Mouse (Mus musculus) intestine, embryonic 16.5 days (tissue): ENCODE results near the gene Socs2. TPM values are rescaled to one million over a fixed set of nuclear protein-coding genes. Genes with fewer than 3 reads are reported as not detected.

Experiments used
- ATAC-seq: fragments of 200-750 bp; cut with Nextera tagmentation; 2 replicates; pipeline ENCODE4 v1.8.0; 2017; ENCODE audit warnings: moderate TSS enrichment, moderate library complexity
- H3K27ac ChIP-seq: fragments of 300-500 bp; sonication (generic); 2 replicates; pipeline ENCODE4 v1.5.1; 2014; ENCODE audit warnings: mild to moderate bottlenecking, low read length
- H3K27me3 ChIP-seq: fragments of 300-500 bp; sonication (generic); replicated peaks from 2 replicates; pipeline ENCODE4 v1.6.1; 2014; ENCODE audit warnings: low read length, control low read depth, mixed read lengths; ENCODE audit not compliant: control insufficient read depth, insufficient read depth
- H3K36me3 ChIP-seq: fragments of 300-500 bp; sonication (generic); 2 replicates; pipeline ENCODE4 v1.6.1; 2014; ENCODE audit warnings: low read length, control low read depth; ENCODE audit not compliant: control insufficient read depth, insufficient read depth
- H3K4me1 ChIP-seq: fragments of 300-500 bp; sonication (generic); 2 replicates; pipeline ENCODE4 v1.6.1; 2014; ENCODE audit warnings: low read length, control low read depth, mixed read lengths; ENCODE audit not compliant: control insufficient read depth, insufficient read depth
- H3K4me2 ChIP-seq: fragments of 300-500 bp; sonication (generic); 2 replicates; pipeline ENCODE4 v1.6.1; 2014; ENCODE audit warnings: low read depth, low read length, control low read depth
- H3K4me3 ChIP-seq: fragments of 300-500 bp; sonication (generic); 2 replicates; pipeline ENCODE4 v1.5.1; 2014; ENCODE audit warnings: mild to moderate bottlenecking, low read length
- H3K9ac ChIP-seq: fragments of 300-500 bp; sonication (generic); 2 replicates; pipeline ENCODE4 v1.6.1; 2014; ENCODE audit warnings: low read depth, low read length
- H3K9me3 ChIP-seq: fragments of 300-500 bp; sonication (generic); 2 replicates; pipeline ENCODE4 v1.6.1; 2016; ENCODE audit warnings: low read length, control low read depth; ENCODE audit not compliant: control insufficient read depth
- WGBS: fragments of 180-500 bp; shearing (Covaris S2); extraction: QIAGEN DNeasy Blood & Tissue Kit; methylation state at CpG from one replicate; pipeline ENCODE4 v1.1.7; 2014; 5-methylcytosine and 5-hydroxymethylcytosine counted together
- polyA plus RNA-seq: library from polyadenylated mRNA; unstranded; fragments of >200 nt; fragmentation: Nextera tagmentation; extraction: Ambion mirVana; gene quantifications from 2 replicates; pipeline ENCODE4 v1.2.1, GENCODE M21; 2015

Gene Socs2
- polyA plus RNA-seq, 1 experiment from 2014 or later = 77.5 TPM

DNA sequence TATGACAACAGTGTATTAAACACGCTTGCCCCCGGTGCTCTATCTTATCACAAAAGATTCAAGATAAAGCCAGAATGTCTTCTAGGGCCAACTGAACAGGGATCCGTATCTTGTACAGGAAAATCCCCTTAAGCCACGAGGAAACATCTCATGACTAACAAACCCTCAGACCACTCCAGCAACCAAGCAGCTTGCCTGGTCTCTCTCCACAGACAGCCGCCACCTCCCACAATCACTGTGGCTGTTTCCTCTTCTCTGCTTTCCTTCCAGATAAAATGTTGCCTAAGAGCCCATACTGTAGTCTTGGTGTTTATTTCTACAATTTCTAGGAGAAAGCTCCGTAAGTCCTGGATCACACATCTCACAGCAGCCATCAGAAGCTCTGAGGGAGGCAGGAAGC lies 32.1 kb upstream of the Socs2 start:
- no peak for ATAC-seq
- no peaks in the 10 kb centered on the region for H3K36me3 ChIP-seq
- H3K4me2 ChIP-seq = no peak overlapping the region
- 65% methylated on average over 6 of the region's 6 CpGs for WGBS
- no peaks in the 10 kb centered on the region for H3K9me3 ChIP-seq
- H3K9ac ChIP-seq = no peak overlapping the region
- H3K4me1 ChIP-seq = no peaks in the 10 kb centered on the region
- no peaks in the 10 kb centered on the region for H3K27me3 ChIP-seq
- no peak overlapping the region for H3K4me3 ChIP-seq
- H3K27ac ChIP-seq = no peak overlapping the region

DNA sequence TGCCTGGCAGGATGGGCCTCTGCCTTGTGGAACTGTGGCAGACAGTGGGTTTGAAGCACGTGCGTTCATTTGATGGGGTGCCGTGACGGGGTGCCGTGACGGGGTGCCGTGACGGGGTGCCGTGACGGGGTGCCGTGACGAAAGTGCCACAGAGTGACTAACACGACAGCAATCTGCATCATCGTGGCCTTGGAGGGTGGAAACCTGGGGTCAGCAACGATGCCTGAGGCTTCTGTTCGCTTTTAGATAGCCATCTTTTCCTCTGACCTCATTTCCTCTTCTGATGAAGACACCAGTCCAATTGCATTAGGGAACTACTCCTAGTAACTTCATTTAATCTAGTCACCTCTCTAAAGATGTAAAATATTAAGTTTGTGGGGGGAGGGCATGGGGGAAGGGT lies 31.0 kb upstream of the Socs2 start:
- 95% methylated on average over 16 of the region's 16 CpGs for WGBS
- H3K4me1 ChIP-seq = no peaks in the 10 kb centered on the region
- H3K27me3 ChIP-seq = no peaks in the 10 kb centered on the region
- no peaks in the 10 kb centered on the region for H3K36me3 ChIP-seq
- no peak overlapping the region for H3K27ac ChIP-seq
- ATAC-seq = no peak
- no peaks in the 10 kb centered on the region for H3K9me3 ChIP-seq
- H3K4me3 ChIP-seq = no peak overlapping the region
- H3K9ac ChIP-seq = no peak overlapping the region
- no peak overlapping the region for H3K4me2 ChIP-seq

DNA sequence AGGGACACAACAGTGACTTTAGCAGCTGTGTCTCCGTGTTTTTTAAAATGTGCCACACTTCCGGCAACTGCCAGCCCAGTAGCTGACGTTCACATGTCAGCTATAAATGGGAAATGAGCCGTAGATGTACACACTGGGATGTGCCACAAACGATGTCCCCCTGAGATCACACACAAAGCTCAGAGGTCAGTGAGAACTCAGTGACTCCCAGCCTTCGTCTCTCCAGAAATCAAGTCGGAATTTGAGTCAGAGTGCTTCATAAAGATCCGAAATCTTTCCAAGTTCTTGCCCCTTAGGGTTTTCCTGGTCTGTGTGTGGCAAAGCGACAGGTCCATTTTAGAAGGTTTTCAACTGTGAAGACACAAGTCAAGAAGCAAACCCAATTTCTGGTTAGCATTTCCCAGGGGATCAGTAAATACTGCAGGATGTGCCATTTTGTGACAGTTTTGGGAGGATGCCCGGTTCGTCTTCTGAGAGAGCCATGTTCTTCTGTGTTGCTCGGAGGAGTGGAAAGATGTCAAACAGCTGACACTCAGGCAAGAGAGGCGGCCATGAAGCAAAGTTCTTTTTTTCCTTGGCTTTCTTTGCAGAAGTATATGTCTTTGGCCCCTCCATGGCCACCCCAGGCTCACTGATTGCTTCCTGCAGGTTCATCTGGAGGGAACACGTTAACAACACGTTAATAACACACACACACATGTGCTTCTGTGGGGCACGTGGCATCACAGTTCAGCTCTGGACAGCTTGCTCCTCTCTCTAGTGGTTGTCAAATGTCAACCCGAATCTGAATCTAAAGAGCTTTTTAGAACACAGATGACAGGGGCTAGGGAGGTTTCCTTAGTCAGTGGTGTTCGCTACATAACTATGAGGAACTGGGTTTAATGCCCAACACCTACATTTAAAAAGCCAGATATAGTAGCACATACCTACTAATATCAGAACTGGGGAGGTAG lies 28.4 kb upstream of the Socs2 start:
- Histone ChIP-seq H3K36me3 (no peaks in the 10 kb centered on the region), H3K27me3 (no peaks in the 10 kb centered on the region), H3K4me1 (no peaks in the 10 kb centered on the region), H3K4me3 (no peak overlapping the region), H3K27ac (no peak overlapping the region), H3K9ac (no peak overlapping the region), H3K4me2 (no peak overlapping the region), H3K9me3 (no peaks in the 10 kb centered on the region)
- no peak for ATAC-seq
- 76% methylated on average over 18 of the region's 18 CpGs for whole genome bisulfite sequencing

GRCm38 (mm10) chr10:95442334-95442733 lies 25.4 kb upstream of the Socs2 start:
- WGBS = 73% methylated on average over 4 of the region's 4 CpGs
- H3K9me3 ChIP-seq = no peaks in the 10 kb centered on the region
- H3K4me3 ChIP-seq = no peak overlapping the region
- no peaks in the 10 kb centered on the region for H3K4me1 ChIP-seq
- H3K27me3 ChIP-seq = no peaks in the 10 kb centered on the region
- no peak overlapping the region for H3K27ac ChIP-seq
- H3K36me3 ChIP-seq = no peaks in the 10 kb centered on the region
- no peak for ATAC-seq
- no peak overlapping the region for H3K9ac ChIP-seq
- no peak overlapping the region for H3K4me2 ChIP-seq

- H3K9ac ChIP-seq = no peak overlapping the region
- H3K9me3 ChIP-seq = no peaks in the 10 kb centered on the region
- no peak overlapping the region for H3K4me3 ChIP-seq
- no peaks in the 10 kb centered on the region for H3K4me1 ChIP-seq
- no peaks in the 10 kb centered on the region for H3K27me3 ChIP-seq
- H3K36me3 ChIP-seq = no peaks in the 10 kb centered on the region
- no peak for ATAC-seq
- no peak overlapping the region for H3K4me2 ChIP-seq
- 55% methylated on average over 2 of the region's 2 CpGs for WGBS
- no peak overlapping the region for H3K27ac ChIP-seq
Measured at GRCm38 (mm10) chr10:95440566-95440965, 23.6 kb upstream of the Socs2 start.

- Histone ChIP-seq H3K36me3 (no peaks in the 10 kb centered on the region), H3K9ac (no peak overlapping the region), H3K4me2 (no peak overlapping the region), H3K9me3 (no peaks in the 10 kb centered on the region), H3K4me3 (no peak overlapping the region), H3K4me1 (no peaks in the 10 kb centered on the region), H3K27me3 (no peaks in the 10 kb centered on the region), H3K27ac (no peak overlapping the region)
- ATAC-seq = no peak
- 86% methylated on average over 10 of the region's 10 CpGs for WGBS
Measured at GRCm38 (mm10) chr10:95439718-95440339, 22.8 kb upstream of the Socs2 start.

GRCm38 (mm10) chr10:95438941-95439340 lies 22.0 kb upstream of the Socs2 start:
- H3K4me3 ChIP-seq = no peak overlapping the region
- no peaks in the 10 kb centered on the region for H3K9me3 ChIP-seq
- 32% methylated on average over 11 of the region's 11 CpGs for WGBS
- H3K27me3 ChIP-seq = no peaks in the 10 kb centered on the region
- no peak overlapping the region for H3K9ac ChIP-seq
- H3K36me3 ChIP-seq = no peaks in the 10 kb centered on the region
- H3K27ac ChIP-seq = no peak overlapping the region
- ATAC-seq = no peak
- no peaks in the 10 kb centered on the region for H3K4me1 ChIP-seq
- no peak overlapping the region for H3K4me2 ChIP-seq

DNA sequence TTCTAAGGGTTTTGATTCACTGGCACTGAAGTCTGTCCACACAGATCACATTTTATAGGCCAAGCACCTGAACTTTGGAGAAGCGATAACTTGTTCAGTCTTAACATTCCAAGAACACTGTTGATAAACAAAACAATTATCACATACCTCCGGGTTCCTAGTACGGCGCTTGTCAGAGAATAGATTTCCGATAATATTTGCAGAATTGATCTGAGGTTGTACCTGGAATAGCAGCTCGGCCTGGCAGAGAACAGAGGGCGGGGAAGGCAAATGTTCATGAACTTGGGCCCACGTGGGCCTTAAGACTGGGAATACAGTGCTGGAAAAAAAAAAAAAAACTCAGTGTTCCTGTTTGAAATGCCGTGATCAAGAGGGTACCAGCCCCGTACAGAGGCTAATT lies 13.3 kb upstream of the Socs2 start:
- no peak overlapping the region for H3K4me2 ChIP-seq
- H3K4me3 ChIP-seq = no peak overlapping the region
- no peaks in the 10 kb centered on the region for H3K27me3 ChIP-seq
- no peak overlapping the region for H3K9ac ChIP-seq
- no peaks in the 10 kb centered on the region for H3K4me1 ChIP-seq
- H3K27ac ChIP-seq = no peak overlapping the region
- WGBS = 72% methylated on average over 10 of the region's 10 CpGs
- no peaks in the 10 kb centered on the region for H3K36me3 ChIP-seq
- no peak for ATAC-seq
- no peaks in the 10 kb centered on the region for H3K9me3 ChIP-seq

DNA sequence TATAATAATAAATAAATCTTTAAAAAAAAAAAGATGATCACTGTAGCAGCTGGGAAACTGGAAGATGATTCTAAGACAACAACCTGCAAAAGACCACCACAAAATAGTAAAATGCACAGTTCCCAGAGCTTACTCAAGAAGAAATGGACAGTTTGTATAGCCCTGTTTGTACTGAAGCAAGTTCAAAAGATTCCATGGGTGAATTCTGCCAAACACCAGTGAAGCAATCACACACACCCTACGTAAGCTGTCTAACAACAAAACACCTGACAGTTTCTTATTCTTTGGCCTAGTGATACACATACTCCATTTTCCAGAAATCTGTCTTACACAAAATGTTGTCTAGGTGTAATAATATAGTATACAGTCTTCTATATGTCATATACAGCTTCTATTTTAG lies 12.1 kb upstream of the Socs2 start:
- H3K36me3 ChIP-seq = no peaks in the 10 kb centered on the region
- 94% methylated on average over 1 of the region's 1 CpGs for WGBS
- no peaks in the 10 kb centered on the region for H3K9me3 ChIP-seq

More for the DNA sequence above, 12.1 kb upstream of the Socs2 start:
- no peak for ATAC-seq
- H3K4me3 ChIP-seq = no peak overlapping the region
- no peaks in the 10 kb centered on the region for H3K4me1 ChIP-seq
- no peak overlapping the region for H3K4me2 ChIP-seq
- H3K27me3 ChIP-seq = no peaks in the 10 kb centered on the region
- H3K27ac ChIP-seq = no peak overlapping the region
- no peak overlapping the region for H3K9ac ChIP-seq
